Mouse (Mus musculus): ENCODE data around the gene Map3k9.

GRCm38 (mm10) chr12:81723375-81723774 is 57.6 kb downstream of the Map3k9 start:
- TF ChIP-seq CTCF (IDR thresholded peaks at IDR 0.05; ENCODE audit: insufficient read depth, low read depth, low read length) (no peak), POLR2A (IDR thresholded peaks at IDR 0.05; ENCODE audit: insufficient read depth, low read depth, low read length) (no peak)
